Mouse (Mus musculus): ENCODE measurements around the gene Rfx4.

GRCm38 (mm10) chr10:84777109-84777508, 21.2 kb downstream of the Rfx4 start:
- TF ChIP-seq GATA1 (IDR thresholded peaks at IDR 0.05; ENCODE audit: low read length) (no peak), TAL1 (IDR thresholded peaks at IDR 0.05; ENCODE audit: low read length) (no peak)
